Mouse (Mus musculus) left cerebral cortex, adult 2 months (tissue): Measurements from ENCODE around the gene Tra2b. TPM values are rescaled to one million over a fixed set of nuclear protein-coding genes. Genes with fewer than 3 reads are reported as not detected.
"Not testable (repeated sequence)": the region's sequence is repeated elsewhere in the genome, so short reads cannot be mapped to it uniquely, and the experiment has no call there.

Experiments used
- DNase-seq, 2 experiments: peaks; one replicate each; pipeline ENCODE4 v3.0.0; 2021 to 2022; ENCODE audit warnings: low spot score in 2 of 2, mixed read lengths in 1 of 2; ENCODE audit errors: extremely low spot score in 1 of 2
- H3K27ac ChIP-seq: fragments of 200-600 bp; 2 replicates; pipeline ENCODE4 v1.8.1; 2022
- H3K4me3 ChIP-seq: fragments of 200-600 bp; 2 replicates; pipeline ENCODE4 v1.8.1; 2022
- CTCF ChIP-seq: fragments of 200-600 bp; IDR thresholded peaks from 2 replicates; pipeline ENCODE4 v1.8.1; 2022; ENCODE audit warnings: antibody characterized with exemption, mild to moderate bottlenecking, moderate library complexity
- intact Hi-C: fragments of 180-260 bp; cut with DNase I; formaldehyde crosslinking; loops from one replicate; pipeline ENCODE4 v1.15.1; 2025
- total RNA-seq, 2 experiments: library from RNA; stranded (reverse); gene quantifications; 2 replicates each; pipeline ENCODE4 v1.2.3; 2021

Tra2b gene
- total RNA-seq, 2 experiments from 2014 or later, result 71.8 to 78.4 TPM

GRCm38 (mm10) chr16:22266384-22266783, 579 bp upstream of the Tra2b start:
- Histone ChIP-seq H3K27ac (peak overlapping the region; percentile 65; the same call in 1 of the 2 replicates), H3K4me3 (peak overlapping the region; percentile 72)
- no peak for TF ChIP-seq CTCF
- no peak for DNase-seq
- intact Hi-C loops, result no loop called here

GRCm38 (mm10) chr16:22264962-22265848, 600 bp downstream of the Tra2b start:
- TF ChIP-seq CTCF, result no peak
- peak overlapping the region; percentile 99 for H3K27ac ChIP-seq

GRCm38 (mm10) chr16:22264232-22264961, 1.4 kb downstream of the Tra2b start:
- peak overlapping the region; percentile 99 for H3K27ac ChIP-seq
- H3K4me3 ChIP-seq, result peak overlapping the region; percentile 72
- TF ChIP-seq CTCF, result no peak
- DNase-seq, result no peak
- intact Hi-C loops, result no loop called here

More at GRCm38 (mm10) chr16:22264962-22265848, 600 bp downstream of the Tra2b start:
- intact Hi-C loops, result no loop called here
- peak overlapping the region; percentile 72 for H3K4me3 ChIP-seq
- DNase-seq, result peak; percentile 84

GRCm38 (mm10) chr16:22263124-22263523, 2.7 kb downstream of the Tra2b start:
- TF ChIP-seq CTCF, result no peak
- no peak overlapping the region for H3K4me3 ChIP-seq
- no peak for DNase-seq
- no peak overlapping the region for H3K27ac ChIP-seq
- intact Hi-C loops, result no loop called here

GRCm38 (mm10) chr16:22261563-22261962, 4.2 kb downstream of the Tra2b start:
- no peak for DNase-seq
- intact Hi-C loops, result no loop called here
- no peak overlapping the region for H3K27ac ChIP-seq
- no peak for TF ChIP-seq CTCF
- H3K4me3 ChIP-seq, result no peak overlapping the region

- Histone ChIP-seq H3K27ac (no peak overlapping the region), H3K4me3 (no peak overlapping the region)
- no peak for TF ChIP-seq CTCF
- intact Hi-C loops, result no loop called here
- no peak for DNase-seq
Observed at GRCm38 (mm10) chr16:22260423-22261143, 5.2 kb downstream of the Tra2b start.

GRCm38 (mm10) chr16:22252255-22252654, 13.6 kb downstream of the Tra2b start:
- intact Hi-C loops, H3K4me3 ChIP-seq, H3K27ac ChIP-seq, DNase-seq: not testable (repeated sequence)

- intact Hi-C loops, result no loop called here
- TF ChIP-seq CTCF, result no peak
- DNase-seq, result no peak
- Histone ChIP-seq H3K27ac (no peak overlapping the region), H3K4me3 (no peak overlapping the region)
Observed at GRCm38 (mm10) chr16:22250307-22250706, 15.5 kb downstream of the Tra2b start.

- intact Hi-C loops, result no loop called here
- H3K27ac ChIP-seq, result no peak overlapping the region
- no peak for TF ChIP-seq CTCF
- H3K4me3 ChIP-seq, result no peak overlapping the region
- DNase-seq, result no peak
Observed at GRCm38 (mm10) chr16:22249754-22250153, 16.1 kb downstream of the Tra2b start.

- no peak overlapping the region for H3K4me3 ChIP-seq
- TF ChIP-seq CTCF, result no peak
- no peak overlapping the region for H3K27ac ChIP-seq
- DNase-seq, result no peak
- intact Hi-C loops, result no loop called here
Observed at GRCm38 (mm10) chr16:22242239-22242866, 23.5 kb downstream of the Tra2b start.

- intact Hi-C loops, result no loop called here
- TF ChIP-seq CTCF, result no peak
- no peak overlapping the region for H3K27ac ChIP-seq
- H3K4me3 ChIP-seq, result no peak overlapping the region
- DNase-seq, result no peak
Observed at GRCm38 (mm10) chr16:22241376-22242238, 24.2 kb downstream of the Tra2b start.
